ENCODE assay signal across 8 mouse cellular contexts in the genomic region with DNA sequence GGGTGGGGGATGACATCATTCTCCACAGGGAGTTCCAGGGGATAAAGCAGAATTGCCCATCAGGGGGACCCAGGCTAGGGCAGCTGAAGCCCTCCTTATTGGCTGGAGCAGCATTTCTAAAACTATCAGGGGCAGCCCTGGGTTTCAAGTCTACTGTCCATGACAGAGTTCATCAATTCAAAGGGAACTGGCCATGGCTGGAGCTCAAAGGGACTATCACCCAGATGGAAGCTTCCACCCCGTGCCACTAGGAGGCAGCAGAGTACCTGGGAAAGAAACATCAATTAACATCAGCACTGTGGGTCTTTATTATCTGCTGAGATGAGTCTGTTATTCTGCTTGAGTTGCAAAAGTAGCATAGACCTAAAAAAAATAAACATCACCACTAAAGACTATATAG.
A peak's percentile ranks its signal among the peaks of the same experiment; 100 is the strongest.
DNase-seq lines count a peak whose midpoint lies in the region; ATAC-seq and TF ChIP-seq lines count a peak whose summit lies in the region.

No protein-coding gene starts in this region.

- no peak overlapping the region for H3K27ac ChIP-seq in hindbrain, embryonic 11.5 days (ENCODE audit: low read depth, low read length)
- no peak overlapping the region for H3K27ac ChIP-seq in hindbrain, embryonic 16.5 days (ENCODE audit: low read depth, low read length)
- no peak overlapping the region for H3K27ac ChIP-seq in bone marrow, adult 2 months (ENCODE audit: control insufficient read depth, insufficient read depth, low read depth, low read length, poor library complexity)
- H3K27ac ChIP-seq in embryonic facial prominence, embryonic 14.5 days (replicated peaks; ENCODE audit: low read depth, low read length), result no peak overlapping the region
- H3K27ac ChIP-seq in kidney, embryonic 14.5 days (ENCODE audit: low read depth, low read length), result no peak overlapping the region
- no peak overlapping the region for H3K27ac ChIP-seq in limb, embryonic 10.5 days

- no peaks in the 10 kb centered on the region for H3K4me1 ChIP-seq in hindbrain, embryonic 11.5 days (replicated peaks; ENCODE audit: control insufficient read depth, insufficient read depth, low read length)
- H3K4me1 ChIP-seq in hindbrain, embryonic 16.5 days (ENCODE audit: control insufficient read depth, insufficient read depth, low read depth, low read length), result no peaks in the 10 kb centered on the region
- no peaks in the 10 kb centered on the region for H3K4me1 ChIP-seq in bone marrow, adult 2 months (ENCODE audit: control insufficient read depth, insufficient read depth, low read length)
- H3K4me1 ChIP-seq in embryonic facial prominence, embryonic 14.5 days (ENCODE audit: control insufficient read depth, insufficient read depth, low read length), result no peaks in the 10 kb centered on the region
- H3K4me1 ChIP-seq in kidney, embryonic 14.5 days (ENCODE audit: control insufficient read depth, insufficient read depth, low read length), result no peaks in the 10 kb centered on the region
- no peaks in the 10 kb centered on the region for H3K4me1 ChIP-seq in limb, embryonic 10.5 days

- peak; percentile 63 for ATAC-seq in hindbrain, embryonic 11.5 days (ENCODE audit: low FRiP score)
- no peak for ATAC-seq in hindbrain, embryonic 16.5 days
- ATAC-seq in embryonic facial prominence, embryonic 14.5 days (ENCODE audit: low read depth), result no peak
- ATAC-seq in kidney, embryonic 14.5 days (ENCODE audit: low FRiP score, low TSS enrichment), result peak; percentile 76; the same call in 1 of the 2 replicates
- ATAC-seq in erythroblast, adult 5-6 weeks (replicated peaks; ENCODE audit: low FRiP score, poor library complexity, severe bottlenecking), result no peak

- no peak overlapping the region for H3K9ac ChIP-seq in hindbrain, embryonic 11.5 days (ENCODE audit: low read depth, low read length)
- no peak overlapping the region for H3K9ac ChIP-seq in hindbrain, embryonic 16.5 days (ENCODE audit: low read depth, low read length)
- H3K9ac ChIP-seq in embryonic facial prominence, embryonic 14.5 days (ENCODE audit: low read depth, low read length), result no peak overlapping the region
- H3K9ac ChIP-seq in kidney, embryonic 14.5 days (ENCODE audit: low read depth, low read length), result no peak overlapping the region

- TF ChIP-seq POLR2A in bone marrow, adult 2 months (IDR thresholded peaks at IDR 0.05; ENCODE audit: borderline replicate concordance, control insufficient read depth, low read depth, low read length), result no peak

- no peak overlapping the region for H3K4me2 ChIP-seq in hindbrain, embryonic 11.5 days (replicated peaks; ENCODE audit: low read depth, low read length)
- no peak overlapping the region for H3K4me2 ChIP-seq in hindbrain, embryonic 16.5 days (ENCODE audit: low read length)
- H3K4me2 ChIP-seq in embryonic facial prominence, embryonic 14.5 days (ENCODE audit: low read depth, low read length), result no peak overlapping the region
- no peak overlapping the region for H3K4me2 ChIP-seq in kidney, embryonic 14.5 days (replicated peaks; ENCODE audit: low read depth, low read length)

- no peak overlapping the region for H3K4me3 ChIP-seq in hindbrain, embryonic 11.5 days (ENCODE audit: low read depth, low read length)
- H3K4me3 ChIP-seq in hindbrain, embryonic 16.5 days (ENCODE audit: low read length), result no peak overlapping the region
- no peak overlapping the region for H3K4me3 ChIP-seq in bone marrow, adult 2 months (replicated peaks; ENCODE audit: control insufficient read depth, low read depth, low read length)
- no peak overlapping the region for H3K4me3 ChIP-seq in embryonic facial prominence, embryonic 14.5 days (ENCODE audit: low read depth, low read length)
- H3K4me3 ChIP-seq in kidney, embryonic 14.5 days (ENCODE audit: low read length), result no peak overlapping the region
- H3K4me3 ChIP-seq in limb, embryonic 10.5 days, result no peak overlapping the region

- H3K27me3 ChIP-seq in hindbrain, embryonic 11.5 days (ENCODE audit: control insufficient read depth, insufficient read depth, low read length), result no peaks in the 10 kb centered on the region
- no peaks in the 10 kb centered on the region for H3K27me3 ChIP-seq in hindbrain, embryonic 16.5 days (replicated peaks; ENCODE audit: control insufficient read depth, insufficient read depth, low read length)
- no peaks in the 10 kb centered on the region for H3K27me3 ChIP-seq in embryonic facial prominence, embryonic 14.5 days (replicated peaks; ENCODE audit: control insufficient read depth, insufficient read depth, low read length)
- H3K27me3 ChIP-seq in kidney, embryonic 14.5 days (ENCODE audit: control insufficient read depth, insufficient read depth, low read length), result no peaks in the 10 kb centered on the region
- no peaks in the 10 kb centered on the region for H3K27me3 ChIP-seq in limb, embryonic 10.5 days (ENCODE audit: low read depth, poor library complexity, severe bottlenecking)

- peak; percentile 45 for TF ChIP-seq CTCF in bone marrow, adult 2 months (IDR thresholded peaks at IDR 0.05; ENCODE audit: control insufficient read depth, insufficient read depth, low read length)

- H3K36me3 ChIP-seq in hindbrain, embryonic 11.5 days (ENCODE audit: control insufficient read depth, insufficient read depth, low read length), result no peaks in the 10 kb centered on the region
- no peaks in the 10 kb centered on the region for H3K36me3 ChIP-seq in hindbrain, embryonic 16.5 days (ENCODE audit: control insufficient read depth, insufficient read depth, low read length)
- H3K36me3 ChIP-seq in embryonic facial prominence, embryonic 14.5 days (ENCODE audit: control insufficient read depth, insufficient read depth, low read length), result no peaks in the 10 kb centered on the region
- no peaks in the 10 kb centered on the region for H3K36me3 ChIP-seq in kidney, embryonic 14.5 days (ENCODE audit: control insufficient read depth, insufficient read depth, low read length)
- no peaks in the 10 kb centered on the region for H3K36me3 ChIP-seq in limb, embryonic 10.5 days

- peak; percentile 65 for DNase-seq in hindbrain, embryonic 11.5 days (ENCODE audit: low spot score)
- DNase-seq in embryonic facial prominence, embryonic 14.5 days (ENCODE audit: low spot score), result peak; percentile 6
- DNase-seq in limb, embryonic 10.5 days (ENCODE audit: low spot score), result peak; percentile 59
- peak; percentile 53 for DNase-seq in retina, adult 2 months (ENCODE audit: low read depth, low spot score)

- WGBS in hindbrain, embryonic 11.5 days, result 0% methylated on average over 1 of the region's 1 CpGs
- WGBS in hindbrain, embryonic 16.5 days, result 0% methylated on average over 1 of the region's 1 CpGs
- WGBS in bone marrow, adult 2 months, result 3% methylated on average over 1 of the region's 1 CpGs
- WGBS in embryonic facial prominence, embryonic 14.5 days, result 0% methylated on average over 1 of the region's 1 CpGs
- 0% methylated on average over 1 of the region's 1 CpGs for WGBS in kidney, embryonic 14.5 days
- 3% methylated on average over 1 of the region's 1 CpGs for WGBS in limb, embryonic 10.5 days

- no peaks in the 10 kb centered on the region for H3K9me3 ChIP-seq in hindbrain, embryonic 11.5 days (ENCODE audit: control insufficient read depth, low read length)
- no peaks in the 10 kb centered on the region for H3K9me3 ChIP-seq in hindbrain, embryonic 16.5 days (ENCODE audit: control insufficient read depth, low read length)
- no peaks in the 10 kb centered on the region for H3K9me3 ChIP-seq in embryonic facial prominence, embryonic 14.5 days (ENCODE audit: control insufficient read depth, low read length)
- H3K9me3 ChIP-seq in kidney, embryonic 14.5 days (ENCODE audit: control insufficient read depth, low read length), result no peaks in the 10 kb centered on the region
- H3K9me3 ChIP-seq in limb, embryonic 10.5 days (replicated peaks), result no peaks in the 10 kb centered on the region

Comparison
In these comparisons a context has a peak if more than half of its experiments do, and no peak if none do; other contexts are left out.
1. ATAC-seq: peak in hindbrain, embryonic 11.5 days (single experiment) and kidney, embryonic 14.5 days (single experiment); none in hindbrain, embryonic 16.5 days (single experiment), embryonic facial prominence, embryonic 14.5 days (single experiment) and erythroblast, adult 5-6 weeks (single experiment).
2. DNase-seq: peak in every context shown above with its lines; median percentile 65 in hindbrain, embryonic 11.5 days; 59 in limb, embryonic 10.5 days; 53 in retina, adult 2 months; 6 in embryonic facial prominence, embryonic 14.5 days.